Mouse (Mus musculus) megakaryocyte progenitor cell, adult 5-6 weeks (primary cell): ENCODE measurements around the gene Shc4. TPM values are rescaled to one million over a fixed set of nuclear protein-coding genes. Genes with fewer than 3 reads are reported as not detected.
A peak's percentile ranks its signal among the peaks of the same experiment; 100 is the strongest.

ENCODE experiments used
- ATAC-seq: replicated peaks from 2 replicates; pipeline ENCODE4 v1.8.0; 2016; ENCODE audit warnings: mild to moderate bottlenecking, moderate TSS enrichment, inconsistent platforms; ENCODE audit not compliant: poor library complexity
- total RNA-seq, 2 experiments: library from RNA; stranded (forward) in 1 of 2; stranded (reverse) in 1 of 2; fragments of 157-497, 149-512 nt in 1 of 2; fragments of 200-1000 nt in 1 of 2; gene quantifications; 2 replicates each; pipeline versions ENCODE4 v1.2.3 to v1.2.4; 2015 to 2017

Shc4 gene
- 0.52 and 0.64 TPM in 2 replicates for total RNA-seq (2015)
- 0.12 and 0.74 TPM in 2 replicates for total RNA-seq (2017)

- ATAC-seq = no peak
Observed at GRCm38 (mm10) chr2:125724086-125724430, at the start of gene Shc4. Gene Shc4 (minus strand): TSS chr2:125724148.

DNA sequence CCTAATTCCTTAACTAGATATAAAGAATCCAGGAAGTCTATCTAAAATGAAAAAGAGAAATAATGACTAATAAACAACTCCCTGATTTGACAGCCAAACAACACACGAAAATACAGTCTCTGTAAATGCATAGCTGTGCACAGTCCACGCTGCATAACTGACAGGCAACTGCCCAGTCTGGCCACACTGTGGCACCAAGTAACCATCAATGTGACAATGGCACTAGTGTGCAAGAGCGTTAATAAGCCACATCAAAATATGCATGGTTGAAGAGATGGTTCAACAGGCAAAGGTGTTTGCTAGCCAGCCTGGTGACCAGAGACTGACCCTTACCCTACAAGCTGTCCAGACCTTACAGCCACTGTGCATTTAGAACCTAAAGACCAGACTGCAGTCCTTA lies 41.1 kb upstream of the Shc4 start:
- peak; percentile 72; the same call in 1 of the 2 replicates for ATAC-seq

GRCm38 (mm10) chr2:125764531-125764930 lies 40.6 kb upstream of the Shc4 start:
- ATAC-seq = no peak

DNA sequence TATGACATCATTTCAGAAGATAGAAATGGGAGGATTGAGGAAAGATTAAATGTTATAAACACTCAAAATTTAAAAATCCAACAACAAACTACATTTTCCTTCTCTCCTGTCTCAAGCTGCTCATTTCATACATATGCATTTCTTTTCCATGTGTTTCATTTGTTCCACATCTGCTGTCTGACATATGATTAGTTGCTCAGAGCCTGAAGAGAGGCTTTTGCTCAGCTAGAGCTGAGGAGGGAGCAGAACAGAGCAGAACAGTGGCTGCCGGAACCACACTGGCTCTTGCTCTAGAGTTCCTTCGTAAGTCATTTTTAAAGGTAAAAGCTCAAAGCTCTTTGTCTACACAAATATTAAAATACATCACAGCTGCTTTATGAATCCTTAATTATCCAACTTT lies 25.4 kb upstream of the Shc4 start:
- no peak for ATAC-seq

DNA sequence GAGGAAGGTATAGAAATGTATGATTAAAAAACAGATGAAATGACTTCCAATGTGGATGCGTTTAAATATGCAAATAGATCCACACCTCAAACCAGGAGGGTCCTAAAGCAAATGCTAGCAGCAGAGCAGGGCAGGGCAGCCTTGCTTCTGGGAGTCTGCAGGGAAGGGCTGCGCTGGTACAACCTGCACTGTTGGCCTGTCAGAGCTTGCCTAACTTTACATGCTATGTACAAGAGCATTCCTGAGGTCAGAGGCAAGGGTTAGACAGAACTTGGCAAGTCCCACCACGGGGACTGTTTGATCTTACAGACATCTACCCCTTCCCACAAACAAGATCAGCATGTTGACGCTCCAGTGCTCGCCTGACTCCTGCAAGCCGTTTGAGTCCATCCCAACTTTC lies 15.4 kb upstream of the Shc4 start:
- no peak for ATAC-seq

GRCm38 (mm10) chr2:125738718-125739117 lies 14.8 kb upstream of the Shc4 start:
- no peak for ATAC-seq

GRCm38 (mm10) chr2:125736025-125736343 lies 12.0 kb upstream of the Shc4 start:
- ATAC-seq = peak; percentile 63

DNA sequence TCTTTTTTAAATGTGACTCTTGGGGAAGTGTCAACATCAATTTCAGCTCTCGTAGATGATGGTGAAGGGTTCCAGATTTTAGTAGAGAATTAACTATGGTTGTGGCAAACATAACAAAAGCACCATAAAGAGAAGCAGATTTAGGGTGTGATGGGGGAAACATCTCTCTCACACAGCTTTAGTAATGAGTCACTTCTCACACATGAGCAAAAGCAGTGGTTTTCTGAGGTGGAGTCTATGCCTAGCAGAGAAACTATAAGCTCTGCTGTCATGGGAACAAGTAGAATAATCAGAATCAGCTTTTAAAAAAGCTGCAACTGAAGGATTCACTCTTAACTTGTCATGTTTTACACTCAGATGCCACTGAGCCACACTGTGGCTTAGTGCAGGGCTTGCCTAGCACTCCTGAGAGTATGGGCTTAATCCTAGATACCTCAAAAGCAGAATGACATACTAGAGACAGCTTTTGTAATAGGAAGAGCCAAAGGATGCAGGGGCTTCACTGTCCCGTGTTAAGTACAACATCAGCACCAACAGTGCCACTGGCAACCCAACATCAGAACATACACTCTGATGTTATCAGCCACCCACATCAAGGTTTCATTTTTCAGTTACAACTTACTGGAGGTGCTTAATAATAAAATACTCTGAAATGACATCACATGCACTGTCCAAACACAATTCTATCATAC lies 11.5 kb upstream of the Shc4 start:
- no peak for ATAC-seq

DNA sequence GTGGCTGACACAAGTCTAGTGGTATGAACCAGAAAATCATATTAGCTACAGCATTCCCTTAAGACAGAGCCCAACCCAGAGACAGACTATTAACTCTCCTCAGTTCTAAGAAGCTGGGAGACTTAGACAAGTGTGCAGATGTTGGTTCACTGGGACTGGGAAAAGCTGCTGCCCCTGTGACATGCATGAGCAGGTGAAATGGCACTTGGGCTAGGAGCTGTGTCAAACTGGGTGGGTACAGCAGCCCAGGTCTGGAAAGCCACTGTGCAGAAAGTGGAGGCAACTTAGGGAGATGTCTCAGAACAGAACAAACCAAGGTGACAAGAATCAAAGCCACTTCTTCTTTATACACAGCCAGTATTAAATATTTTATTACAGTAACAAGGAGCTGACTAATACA lies 10.8 kb upstream of the Shc4 start:
- no peak for ATAC-seq

DNA sequence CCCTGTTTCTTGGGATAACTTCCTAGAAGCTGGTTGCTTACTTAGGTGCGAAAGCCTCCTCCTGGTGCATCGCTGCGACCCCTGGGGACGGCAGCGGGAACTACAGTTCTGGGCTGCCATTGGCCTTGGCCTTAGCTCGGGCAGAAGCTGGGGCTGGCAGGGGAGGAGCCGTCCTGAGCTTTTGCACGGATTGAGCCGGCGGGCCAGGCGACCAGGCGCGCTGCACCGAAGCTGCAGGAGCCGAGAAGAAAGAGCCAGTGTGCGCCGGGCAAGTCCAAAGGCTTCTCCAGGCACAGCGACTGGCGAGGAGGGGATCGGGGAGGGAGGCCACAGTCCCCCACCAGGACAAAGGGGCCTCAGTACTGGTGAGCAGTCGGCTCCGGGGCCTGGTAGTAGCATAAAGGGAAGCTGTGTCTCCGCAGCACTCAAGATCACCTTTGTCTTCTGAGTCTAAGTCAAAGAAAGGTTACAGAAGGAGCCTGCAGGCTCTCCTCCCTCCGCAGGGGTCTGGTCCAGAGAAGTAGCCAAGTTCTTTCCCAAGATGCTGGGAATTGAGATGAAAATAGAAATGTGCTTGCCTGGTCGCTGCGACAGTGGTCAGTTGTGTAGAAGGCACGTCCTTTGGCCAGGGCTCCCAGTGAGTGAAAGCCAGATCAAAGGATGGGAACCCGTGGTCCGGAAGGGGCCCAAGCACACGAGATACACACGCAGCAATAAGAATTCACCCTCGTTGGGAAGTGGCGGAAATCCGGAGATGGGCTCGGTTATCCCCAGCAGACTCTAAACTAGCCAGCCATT lies 8.0 kb upstream of the Shc4 start:
- ATAC-seq = peak; percentile 94

GRCm38 (mm10) chr2:125724546-125725114 lies 682 bp upstream of the Shc4 start:
- ATAC-seq = 0 out of 2 replicates have a peak, but pooled peaks have one; percentile 15

GRCm38 (mm10) chr2:125723408-125724085 lies 401 bp downstream of the Shc4 start:
- ATAC-seq = peak; percentile 63

- ATAC-seq = peak; percentile 18; the same call in 1 of the 2 replicates
Observed at GRCm38 (mm10) chr2:125723086-125723407, 901 bp downstream of the Shc4 start.

GRCm38 (mm10) chr2:125716599-125716998 lies 7.3 kb downstream of the Shc4 start:
- ATAC-seq = no peak

DNA sequence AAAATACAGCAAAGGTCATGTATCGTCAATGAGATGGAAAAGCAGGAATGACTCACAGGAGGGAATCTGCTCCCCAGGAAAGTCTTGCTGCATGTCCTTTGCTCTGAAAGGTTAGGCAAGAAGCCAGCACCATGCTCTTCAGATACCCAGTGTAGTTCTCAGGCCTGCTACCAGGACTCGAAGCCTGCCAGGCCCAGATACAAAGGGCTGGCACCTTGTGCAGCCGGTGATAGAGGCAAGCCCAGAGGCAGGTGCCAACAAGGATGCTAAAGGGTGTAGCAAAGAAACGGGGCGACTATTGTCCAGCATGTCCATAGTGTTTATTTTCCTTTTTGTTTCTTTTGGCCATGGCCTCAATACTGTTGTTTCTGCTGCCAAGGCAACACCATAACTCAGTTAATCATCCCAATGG lies 17.4 kb downstream of the Shc4 start:
- no peak for ATAC-seq

GRCm38 (mm10) chr2:125704907-125705631 lies 18.9 kb downstream of the Shc4 start:
- ATAC-seq = no peak

- ATAC-seq = no peak
Observed at GRCm38 (mm10) chr2:125702851-125703250, 21.1 kb downstream of the Shc4 start.

DNA sequence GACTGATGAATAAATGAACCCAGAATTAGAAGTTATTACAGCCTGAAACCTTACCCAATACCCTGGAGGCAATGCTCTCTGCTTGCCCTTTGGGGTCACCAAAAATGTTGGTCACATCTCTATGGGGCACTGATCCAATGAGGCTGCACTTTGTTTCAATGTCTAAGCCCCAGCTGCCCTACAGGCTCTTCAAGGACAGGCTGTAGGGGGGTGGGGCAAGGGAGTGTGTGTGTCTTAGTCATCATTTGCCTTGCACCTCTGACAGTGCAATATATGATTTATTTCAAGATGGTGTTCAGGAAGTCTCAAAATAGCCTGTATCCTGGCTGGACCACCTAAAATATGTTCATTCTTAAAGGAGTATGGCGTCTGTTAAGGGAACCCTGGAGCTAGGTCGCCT lies 22.3 kb downstream of the Shc4 start:
- ATAC-seq = no peak

DNA sequence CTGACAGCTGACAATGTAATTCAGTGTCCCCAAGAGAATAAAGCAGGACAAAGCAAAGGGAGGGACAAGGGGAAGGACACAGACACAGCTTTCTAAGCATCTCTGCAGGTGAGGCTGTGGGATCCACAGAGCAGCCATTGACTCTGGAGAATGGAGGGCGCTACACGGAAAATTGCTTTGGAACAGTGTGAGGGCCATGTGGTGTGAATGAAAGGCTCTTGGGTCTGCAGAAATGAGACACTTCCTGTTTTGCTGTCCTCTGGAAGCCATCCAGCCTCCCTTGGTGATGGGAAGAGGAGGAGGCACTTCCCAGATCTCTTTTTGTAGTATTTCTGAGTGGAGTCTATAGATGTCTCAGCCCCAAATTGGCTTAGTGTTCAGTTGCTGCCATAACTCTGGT lies 27.7 kb downstream of the Shc4 start:
- ATAC-seq = peak; percentile 31; the same call in 1 of the 2 replicates

GRCm38 (mm10) chr2:125694798-125695197 lies 29.1 kb downstream of the Shc4 start:
- 0 out of 2 replicates have a peak, but pooled peaks have one; percentile 14 for ATAC-seq

DNA sequence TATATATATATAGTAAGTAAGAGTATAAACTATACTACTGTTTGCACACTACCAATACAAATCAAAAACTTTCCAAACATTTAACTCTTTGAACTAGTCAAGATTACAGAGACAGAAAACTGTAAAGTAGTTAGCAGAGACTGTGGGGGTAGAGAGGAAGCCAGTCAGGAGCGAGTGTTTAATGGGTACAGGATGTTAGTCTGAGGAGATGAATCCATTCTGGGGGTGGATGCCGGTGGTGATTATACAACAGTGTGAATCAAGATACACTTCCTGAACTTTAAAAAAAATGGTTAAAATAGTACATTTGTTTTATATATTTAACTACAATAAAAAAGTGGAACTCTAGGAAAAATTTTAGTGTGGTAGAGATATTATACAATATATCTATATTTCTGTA lies 31.9 kb downstream of the Shc4 start:
- ATAC-seq = no peak
